Mouse (Mus musculus): ENCODE measurements at regions not wholly inside any gene's neighbourhood (a gene's known extent, or its start where the extent isn't known, plus 50 kb on each side); places are given as distances from the start of the nearest gene placed in this dataset.
A peak's percentile ranks its signal among the peaks of the same experiment; 100 is the strongest.

DNA sequence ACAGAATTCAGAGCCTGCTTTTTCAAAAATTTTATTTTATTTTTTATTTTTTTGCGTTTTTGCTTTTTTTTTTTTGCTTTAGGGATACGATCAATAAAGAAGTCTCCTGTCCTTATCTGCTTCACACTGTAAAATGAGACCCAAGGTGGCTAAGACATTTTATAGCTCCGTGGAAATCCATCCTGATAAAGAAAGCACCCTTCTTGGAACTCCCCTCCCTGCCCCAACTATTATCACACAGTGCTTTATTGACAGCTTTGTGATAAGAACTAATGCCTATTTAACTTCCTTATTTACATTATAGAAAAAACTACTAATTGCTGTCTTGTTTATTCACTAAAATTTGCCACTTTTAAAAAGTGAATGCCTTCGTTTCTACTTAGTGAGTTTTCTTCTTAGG is 179.0 kb upstream of the Dmrta1 start:
- no peak for DNase-seq (ENCODE audit: low read depth)

DNA sequence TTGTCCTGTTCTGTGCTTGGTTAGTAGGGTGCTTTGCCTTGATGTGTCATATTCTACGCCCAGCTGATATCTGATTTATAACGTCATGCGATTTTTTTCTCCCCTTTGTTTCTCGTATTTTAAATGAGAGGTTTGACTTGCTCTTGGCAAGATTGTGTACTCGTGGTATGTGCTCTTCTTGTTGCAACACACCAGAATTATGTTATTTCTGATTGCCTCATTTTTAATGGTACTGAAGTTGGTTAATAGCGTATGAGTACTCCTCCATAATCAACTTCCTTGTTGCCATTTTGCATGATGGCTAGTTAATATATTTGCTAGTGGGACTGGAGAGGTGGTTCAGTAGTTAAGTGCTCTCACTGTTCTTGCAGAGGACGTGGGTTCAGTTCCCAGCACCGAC is 180.1 kb upstream of the Cdkn2b start:
- DNase-seq (ENCODE audit: low read depth) = peak; percentile 40

DNA sequence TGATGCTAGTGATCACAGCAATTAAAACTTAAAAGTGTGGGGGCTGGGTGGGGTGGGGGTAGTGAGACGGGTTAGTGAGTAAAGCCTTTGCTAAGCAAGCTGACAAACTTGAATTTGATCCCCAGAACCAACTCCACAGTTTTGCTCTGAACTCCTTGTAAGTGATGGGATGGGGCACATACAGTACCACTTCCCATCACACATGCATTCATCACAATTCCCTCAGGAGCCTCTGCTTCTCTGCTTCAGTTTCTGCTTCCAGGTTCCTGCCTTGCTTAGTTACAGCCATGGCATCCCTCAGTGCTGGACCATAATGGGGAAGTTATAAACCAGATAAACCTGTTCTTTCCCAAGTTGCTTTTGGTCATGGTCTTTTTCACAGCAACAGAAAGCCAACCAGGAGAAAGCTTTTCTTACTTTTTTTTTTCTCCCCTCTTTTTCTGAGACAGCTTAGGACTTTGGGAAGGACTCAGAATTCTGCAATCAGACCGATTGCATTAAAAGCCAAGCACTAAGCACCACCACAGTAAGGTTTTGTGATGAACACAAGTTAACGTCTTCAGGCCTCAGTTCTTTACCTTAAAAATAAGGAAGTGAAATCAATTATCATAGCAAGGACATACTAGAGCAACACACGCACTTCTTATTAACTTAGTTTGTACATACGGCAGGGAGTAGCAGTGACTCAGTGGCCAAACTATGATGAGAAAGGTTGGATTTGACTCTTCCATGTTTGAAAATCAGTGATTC is 176.8 kb upstream of the Cdkn2b start:
- no peak for DNase-seq (ENCODE audit: low read depth)

DNA sequence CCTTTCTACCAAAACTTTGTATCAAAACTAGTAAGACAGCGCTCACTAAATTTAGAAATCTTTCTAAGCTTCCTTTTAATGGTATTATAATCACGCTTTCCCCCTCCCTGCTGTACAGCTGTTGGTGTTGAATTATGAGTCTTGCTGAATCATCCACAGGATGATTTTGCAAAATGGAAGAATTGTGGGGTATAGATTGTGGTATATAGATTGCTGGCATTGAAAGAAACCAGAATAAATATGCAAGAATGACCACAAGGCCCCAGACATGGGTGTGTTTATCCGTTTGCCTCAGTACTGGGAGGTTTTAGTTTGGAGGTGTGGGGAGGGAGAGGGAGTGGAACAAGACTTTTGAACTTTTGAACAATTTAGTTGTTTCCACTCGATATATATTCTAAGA is 176.1 kb upstream of the Cdkn2b start:
- no peak for DNase-seq (ENCODE audit: low read depth)

DNA sequence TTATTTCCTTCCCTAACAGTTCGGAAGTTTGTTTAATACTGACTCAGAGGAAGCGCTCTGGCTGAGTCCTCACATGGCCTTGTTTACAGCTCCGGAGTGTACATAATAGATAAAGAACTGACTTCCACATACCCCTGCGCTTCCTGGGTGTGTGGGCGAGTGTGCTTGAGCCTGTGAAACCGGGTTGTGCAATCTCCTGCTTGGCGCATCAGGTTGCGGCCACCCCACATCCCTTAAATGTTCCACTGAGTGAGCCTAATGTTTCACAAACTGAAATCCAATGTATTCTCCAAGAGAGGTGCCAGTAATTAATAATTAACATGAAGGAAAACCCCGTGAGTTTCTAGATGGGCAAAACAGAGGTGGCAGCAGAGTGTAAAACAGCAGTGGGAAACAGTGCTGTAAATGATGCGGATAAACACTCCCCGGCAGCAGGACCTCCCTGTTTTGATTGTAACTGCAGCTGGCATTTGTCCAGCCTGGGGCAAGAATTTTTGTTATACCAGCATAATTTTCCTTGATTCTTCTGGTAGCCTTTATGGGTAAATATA is 175.2 kb upstream of the Cdkn2b start:
- DNase-seq (ENCODE audit: low read depth) = no peak

DNA sequence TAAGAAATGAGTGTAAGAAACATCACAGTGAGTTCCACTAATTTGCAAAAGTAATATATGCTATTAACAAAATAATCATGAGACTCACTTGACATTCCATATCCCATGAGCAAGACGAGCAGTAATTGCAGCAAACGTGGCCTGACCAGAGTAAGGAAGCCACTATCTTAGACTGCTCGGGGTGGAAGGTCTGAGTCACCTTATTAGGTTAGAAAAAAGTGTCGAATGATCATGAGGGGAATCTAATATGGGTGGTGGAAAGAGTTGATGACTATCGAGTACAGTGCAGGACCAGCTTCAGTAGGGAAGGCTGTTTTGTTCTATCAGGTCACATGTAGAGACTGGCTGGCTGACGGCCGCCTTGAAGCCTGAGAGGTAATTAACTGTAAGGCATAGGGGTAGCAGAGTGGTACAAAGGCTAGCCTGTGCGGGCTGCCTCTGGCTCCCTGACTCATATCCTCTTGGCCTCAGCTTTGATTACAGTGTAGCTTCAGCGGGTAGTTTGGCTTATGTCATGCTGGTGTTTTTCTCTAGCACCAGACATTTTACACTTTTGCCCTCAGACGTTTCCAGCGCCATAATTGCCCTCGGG is 167.9 kb upstream of the Cdkn2b start:
- DNase-seq (ENCODE audit: low read depth) = no peak

DNA sequence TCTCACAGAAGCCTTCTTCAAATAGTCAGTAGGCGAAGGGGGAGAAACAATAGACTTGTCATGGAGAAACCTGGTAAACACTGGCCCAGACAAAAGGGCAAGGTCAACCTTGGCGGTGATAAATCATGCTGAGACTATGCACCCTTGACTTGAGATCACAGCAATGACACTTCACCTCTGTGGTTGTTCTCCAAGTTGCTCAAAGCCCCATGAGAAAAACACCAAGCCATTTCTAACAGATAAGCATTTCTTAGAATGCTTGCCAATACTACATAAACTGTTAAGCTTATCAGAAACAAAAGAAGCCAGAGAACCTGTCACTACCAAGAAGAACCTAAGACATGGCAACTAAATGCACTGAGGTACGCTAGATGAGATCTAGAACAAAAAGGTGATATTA is 165.0 kb upstream of the Cdkn2b start:
- DNase-seq (ENCODE audit: low read depth) = no peak

DNA sequence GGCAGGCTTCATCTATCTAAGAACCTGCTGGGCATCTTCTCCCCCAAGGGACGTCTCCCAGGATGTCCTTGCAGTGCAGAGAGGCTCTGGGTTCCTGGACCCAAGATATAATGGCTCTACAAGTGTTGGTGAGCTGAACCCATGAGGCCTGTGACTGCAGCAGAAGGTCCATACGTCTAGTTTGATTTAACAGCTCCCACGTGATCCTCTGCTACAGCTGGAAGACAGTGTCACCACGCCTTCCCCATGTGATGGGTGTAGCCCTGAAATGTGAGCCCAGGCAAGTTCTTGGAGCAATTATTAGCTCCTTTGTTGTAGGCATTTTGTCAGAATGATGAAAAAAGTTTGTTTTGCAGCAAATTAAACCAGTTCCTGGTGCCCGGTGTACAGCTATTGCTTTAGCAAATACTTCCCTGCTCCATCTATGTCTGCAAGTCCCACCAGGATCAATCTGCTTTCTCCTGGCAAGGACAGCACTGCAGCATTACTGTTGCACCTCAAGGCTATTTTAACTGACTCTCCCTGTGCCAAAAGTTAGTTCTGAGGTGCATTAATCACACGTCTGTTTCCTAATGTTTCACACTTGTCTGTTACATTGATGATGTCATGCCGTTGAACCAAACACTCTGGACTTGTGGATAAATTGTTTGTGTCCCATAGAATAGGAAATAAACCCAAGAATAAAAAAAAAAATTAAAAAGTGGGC is 164.2 kb upstream of the Cdkn2b start:
- DNase-seq (ENCODE audit: low read depth) = no peak

DNA sequence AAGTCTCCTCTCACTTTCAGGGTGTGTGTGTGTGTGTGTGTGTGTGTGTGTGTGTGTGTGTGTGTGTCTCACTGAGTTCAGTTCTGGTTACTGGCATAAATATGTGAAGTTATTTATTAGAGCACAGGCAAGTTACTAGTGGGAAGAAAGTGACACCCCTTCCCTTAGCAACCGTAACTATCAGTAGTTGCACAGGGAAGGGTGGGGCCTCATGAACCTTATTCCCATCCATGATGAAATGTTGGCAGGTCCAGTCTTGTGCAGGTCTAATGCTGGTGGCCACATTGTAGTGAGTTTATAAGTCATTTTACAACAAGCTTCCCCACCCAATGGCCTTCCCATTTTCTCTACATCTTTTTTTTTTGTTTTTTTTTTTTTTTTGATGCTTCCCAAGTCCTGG is 160.6 kb upstream of the Cdkn2b start:
- DNase-seq (ENCODE audit: low read depth) = no peak

DNA sequence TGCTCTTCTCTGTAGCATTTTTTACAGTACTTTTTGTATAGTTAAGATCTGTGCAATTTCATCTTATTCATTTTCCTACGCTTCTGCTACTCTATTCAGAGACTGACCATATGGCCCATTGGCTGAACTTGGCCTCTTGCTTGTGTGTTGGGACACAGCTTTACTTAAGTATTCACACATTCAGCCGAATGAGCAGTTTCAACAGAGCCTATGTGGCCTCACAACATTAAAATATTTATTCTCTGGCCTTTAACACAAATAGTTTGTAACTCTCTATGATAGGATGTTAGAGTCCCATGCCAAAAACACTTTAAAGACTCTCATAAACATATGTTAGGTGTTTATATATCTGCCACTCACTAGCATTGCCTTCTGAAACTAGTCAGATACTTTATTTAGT is 159.9 kb upstream of the Cdkn2b start:
- DNase-seq (ENCODE audit: low read depth) = no peak

DNA sequence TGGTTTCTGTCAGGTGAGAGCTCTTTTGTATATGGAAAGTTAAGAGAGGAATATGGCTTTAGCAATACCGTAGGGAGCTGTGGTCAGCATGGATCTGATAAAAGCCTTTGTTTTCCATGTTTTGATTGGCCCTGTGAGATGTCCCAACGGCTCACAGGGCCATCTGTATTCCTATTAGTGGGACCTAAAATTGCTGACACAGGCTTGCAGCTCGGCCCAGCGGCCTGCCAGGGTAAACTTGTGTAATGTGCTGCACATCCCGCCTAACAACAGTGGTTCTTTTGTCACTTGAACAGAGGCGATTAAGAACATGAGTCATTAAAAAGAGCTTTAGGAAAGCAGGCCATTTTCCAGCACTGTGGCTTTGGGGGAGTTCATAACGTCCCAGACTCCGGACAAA is 159.0 kb upstream of the Cdkn2b start:
- DNase-seq (ENCODE audit: low read depth) = peak; percentile 45

DNA sequence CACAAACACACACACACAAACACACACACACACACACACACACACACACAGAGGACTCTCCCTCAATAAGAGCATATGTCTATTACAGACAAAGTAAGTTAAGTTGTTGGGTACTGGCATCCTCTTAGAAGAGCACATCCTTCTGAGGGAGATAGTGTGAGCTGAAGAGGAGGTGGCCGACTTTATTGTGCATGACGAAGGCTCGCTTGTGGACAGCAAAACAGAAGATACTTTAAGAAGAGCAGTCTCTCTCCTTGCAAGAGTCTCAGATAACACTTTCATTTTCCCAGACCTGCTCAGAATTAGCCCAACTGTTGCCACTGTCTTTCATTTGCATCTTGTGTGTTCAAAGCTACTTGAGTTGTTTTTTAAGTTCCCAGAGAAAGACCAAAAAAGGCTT is 158.6 kb upstream of the Cdkn2b start:
- no peak for DNase-seq (ENCODE audit: low read depth)

DNA sequence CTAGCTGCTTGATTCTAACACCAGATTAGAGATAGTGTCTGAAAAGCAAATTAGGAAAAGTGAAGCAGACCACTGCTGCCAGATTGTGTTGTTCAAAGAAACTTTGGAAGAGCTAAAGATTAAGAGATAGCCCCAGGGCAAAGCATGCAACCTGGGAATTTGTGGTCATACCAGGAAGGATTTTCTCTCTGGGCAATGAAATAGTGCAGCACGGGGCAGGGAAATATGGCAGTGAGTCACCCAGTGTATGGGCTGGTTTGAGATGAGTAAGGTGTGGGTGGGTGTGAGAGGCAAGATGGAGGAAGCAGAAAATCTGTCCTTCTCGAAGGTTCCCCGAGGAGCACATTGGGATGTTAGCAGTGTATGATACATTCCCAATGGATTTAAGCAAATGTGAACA is 155.9 kb upstream of the Cdkn2b start:
- no peak for DNase-seq (ENCODE audit: low read depth)

DNA sequence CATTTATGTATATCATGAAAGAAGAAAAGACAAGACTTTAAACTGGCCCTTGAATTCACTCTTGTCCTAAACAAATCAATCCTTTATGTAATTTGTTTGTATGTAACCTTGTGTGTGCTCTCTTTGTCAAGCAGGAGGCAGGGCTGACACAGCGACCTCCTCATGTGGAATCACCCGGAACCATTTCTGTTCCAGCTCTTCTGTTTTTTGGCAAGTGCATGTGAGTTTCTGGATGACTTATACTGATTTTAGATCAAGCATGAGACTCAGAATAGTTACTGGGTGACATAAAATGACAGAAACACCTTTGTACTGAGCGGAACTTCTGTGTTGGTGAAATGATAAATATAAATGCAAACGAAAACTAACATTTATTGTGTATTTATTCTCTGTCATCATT is 152.3 kb upstream of the Cdkn2b start:
- DNase-seq (ENCODE audit: low read depth) = no peak

DNA sequence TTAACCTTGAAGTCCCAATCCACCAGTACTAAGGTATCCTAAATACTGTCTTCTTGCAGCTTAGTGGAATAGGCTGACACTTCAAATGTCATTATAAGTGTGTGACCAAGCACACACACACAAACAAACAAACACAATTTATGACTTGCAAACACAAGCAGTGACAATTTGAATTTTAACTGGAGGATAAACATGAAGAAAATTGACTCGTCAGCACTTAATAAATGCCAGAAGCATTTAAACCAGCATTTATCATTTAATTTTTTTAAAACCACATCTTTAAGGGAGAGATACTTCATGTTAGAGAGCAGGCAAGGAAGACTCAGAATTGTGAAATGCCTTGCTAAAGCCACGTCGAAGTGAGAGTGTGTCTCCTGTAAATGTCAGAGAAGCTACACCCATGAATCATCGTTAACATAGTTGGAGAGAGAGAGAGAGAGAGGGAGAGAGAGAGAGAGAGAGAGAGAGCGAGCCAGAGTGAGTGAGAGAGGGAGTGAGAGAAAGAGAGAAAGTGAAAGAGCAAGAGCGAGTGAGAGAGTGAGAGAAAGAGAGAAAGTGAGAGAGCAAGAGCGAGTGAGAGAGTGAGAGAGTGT is 149.4 kb upstream of the Cdkn2b start:
- no peak for DNase-seq (ENCODE audit: low read depth)

DNA sequence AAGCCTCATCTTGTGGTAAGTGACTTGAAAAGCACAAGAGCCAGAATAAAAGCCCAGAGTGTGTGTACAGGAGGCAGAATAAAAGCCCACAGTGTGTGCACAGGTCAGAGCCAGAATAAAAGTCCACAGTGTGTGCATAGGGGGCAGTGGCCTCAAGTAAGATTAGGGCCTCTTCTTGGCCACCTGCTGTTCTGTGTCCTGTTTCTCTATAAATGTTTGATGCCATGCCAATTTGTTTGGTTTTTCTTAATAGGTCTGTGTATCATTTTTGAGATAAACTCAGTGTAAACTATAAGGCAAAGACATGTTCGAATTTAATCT is 148.5 kb upstream of the Cdkn2b start:
- DNase-seq (ENCODE audit: low read depth) = no peak

DNA sequence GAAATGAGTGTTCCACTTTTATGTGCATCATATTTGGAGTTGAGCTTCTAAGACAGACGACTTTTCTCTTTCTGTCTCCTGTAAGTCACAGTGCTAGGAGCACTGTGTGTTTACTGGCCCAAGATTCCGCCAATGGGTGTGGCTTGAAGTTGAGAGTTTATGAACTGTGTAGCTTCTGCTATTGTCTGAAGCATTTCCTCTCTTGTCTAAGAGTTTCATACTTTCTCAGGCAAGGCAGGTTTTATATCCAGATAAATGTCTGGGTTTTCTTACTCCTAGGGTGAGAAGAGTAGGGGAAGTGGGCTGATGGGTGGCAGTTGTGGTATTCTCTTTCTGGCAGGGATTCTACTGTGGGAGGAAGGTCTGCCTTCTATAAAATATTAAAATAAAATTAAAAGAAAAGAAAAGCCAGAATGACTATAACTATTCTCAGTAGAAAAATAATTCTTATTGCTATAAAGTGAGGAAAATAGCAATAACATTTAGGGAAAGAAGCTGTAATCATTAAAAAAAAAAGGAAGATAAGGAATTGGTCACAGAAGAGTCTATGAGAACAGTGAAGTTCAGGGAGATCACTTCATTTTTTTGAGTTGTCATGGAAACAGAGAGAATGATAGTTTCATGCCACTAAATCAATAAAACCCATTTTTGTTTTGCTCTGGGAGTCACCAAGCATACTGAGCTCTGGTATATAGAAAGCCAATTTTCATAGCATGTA is 147.9 kb upstream of the Cdkn2b start:
- no peak for DNase-seq (ENCODE audit: low read depth)

DNA sequence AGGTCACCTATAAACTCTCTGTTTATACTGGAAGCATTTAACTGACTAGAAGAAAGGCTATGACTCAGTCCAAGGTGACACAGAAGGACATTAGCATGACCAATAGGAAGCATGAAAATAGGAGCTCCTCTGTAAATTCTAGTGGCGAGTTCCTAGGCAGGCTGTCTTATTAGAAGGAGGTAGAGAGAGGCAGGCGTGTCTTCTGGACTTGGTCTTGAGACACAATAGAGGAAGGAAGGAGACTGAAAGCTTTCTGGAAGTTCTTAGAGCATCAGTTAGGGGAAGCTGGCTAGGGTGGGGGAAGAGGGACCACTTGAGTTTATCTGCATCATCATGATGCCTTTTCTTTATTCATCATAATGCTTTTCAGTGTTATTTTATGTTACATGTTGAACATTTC is 147.0 kb upstream of the Cdkn2b start:
- DNase-seq (ENCODE audit: low read depth) = no peak

DNA sequence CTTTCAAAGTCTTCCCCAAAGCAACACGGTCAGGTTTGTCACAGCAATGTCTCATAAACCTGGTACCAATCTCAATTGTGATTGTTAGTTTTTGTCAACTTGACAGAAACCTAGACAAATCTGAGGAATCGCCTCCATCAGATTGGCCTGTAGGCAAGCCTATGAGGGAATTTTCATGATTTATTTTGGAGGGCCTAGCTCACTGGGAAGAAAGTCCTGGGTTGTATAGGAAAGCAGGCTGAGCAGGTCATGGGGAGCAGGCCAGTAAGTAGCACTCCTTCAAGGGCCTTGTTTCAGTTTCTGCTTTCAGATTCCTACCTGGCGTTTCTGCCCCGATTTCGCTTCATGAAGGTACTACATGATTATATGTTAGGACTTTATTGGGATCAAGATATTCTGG is 144.1 kb upstream of the Cdkn2b start:
- DNase-seq (ENCODE audit: low read depth) = no peak

DNA sequence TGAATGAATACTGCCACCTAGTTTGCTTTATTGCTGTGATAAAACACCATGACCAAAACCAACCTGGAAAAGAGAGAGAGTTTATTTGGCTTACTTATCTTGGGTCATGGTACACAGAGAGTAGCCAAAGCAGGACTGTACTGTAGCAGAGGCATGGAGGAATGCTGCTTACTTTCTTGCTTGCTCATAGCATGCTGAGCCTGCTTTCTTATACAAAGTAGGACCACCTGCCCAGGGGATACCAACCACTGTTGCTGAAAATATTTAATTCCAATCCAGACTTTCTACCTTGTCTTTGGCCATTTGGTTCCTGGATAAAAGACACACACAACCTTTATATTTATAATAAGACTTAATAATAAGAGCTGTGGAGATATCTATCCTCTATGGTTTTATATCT is 142.2 kb upstream of the Cdkn2b start:
- no peak for DNase-seq (ENCODE audit: low read depth)

DNA sequence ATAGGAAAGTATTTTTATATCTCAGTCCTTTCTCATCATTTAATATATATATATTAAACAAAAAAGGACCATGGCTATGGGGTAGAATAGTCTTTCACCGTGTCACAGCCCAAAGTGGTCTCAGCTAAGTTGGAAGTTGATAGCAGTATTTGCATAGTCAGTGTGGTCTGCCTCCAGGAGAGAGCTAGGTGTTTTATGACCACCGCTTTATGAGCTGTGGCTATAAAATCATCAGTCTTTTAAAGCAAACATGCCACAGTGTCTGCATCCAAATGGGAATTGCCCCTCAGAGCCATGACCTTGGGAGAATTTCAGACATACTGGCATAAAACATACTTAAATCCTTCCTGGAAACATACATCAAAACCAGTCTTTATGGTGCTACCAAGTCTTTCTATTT is 140.9 kb upstream of the Cdkn2b start:
- no peak for DNase-seq (ENCODE audit: low read depth)

Data from gonadal fat pad, adult 2 months (tissue).